20 mouse cellular contexts compared by ENCODE assay signal in the genomic region with DNA sequence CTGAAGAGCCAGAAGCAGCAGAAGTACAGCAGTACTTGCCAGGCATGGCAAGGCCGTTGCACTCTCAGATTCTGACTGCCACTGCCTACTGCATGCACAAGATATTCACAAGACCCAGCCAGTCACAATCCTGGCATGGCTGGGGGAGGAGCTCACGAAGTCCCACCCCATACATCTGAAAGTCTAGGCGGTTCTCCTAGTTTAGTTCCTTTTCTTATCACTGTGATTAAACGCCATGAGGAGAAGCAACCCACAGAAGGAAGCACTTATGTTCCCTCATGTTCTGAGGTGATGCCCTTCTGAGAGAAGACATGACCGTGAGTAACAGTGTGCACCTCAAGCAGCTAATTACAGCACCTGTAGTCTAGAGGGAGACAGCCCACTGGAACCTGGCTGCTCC. TPM values are rescaled to one million over a fixed set of nuclear protein-coding genes. Genes with fewer than 3 reads are reported as not detected.
A peak's percentile ranks its signal among the peaks of the same experiment; 100 is the strongest.
DNase-seq lines count a peak whose midpoint lies in the region; ATAC-seq and TF ChIP-seq lines count a peak whose summit lies in the region.
"Had no signal": no experiment of that assay in that cellular context is flagged by ENCODE, and none has a peak within 500 bp of the region (broad histone marks: within the 10 kb centered on the region; RNA-seq: fewer than 3 reads in every experiment).

No protein-coding gene starts in this region.

- H3K36me3 ChIP-seq in liver, embryonic 13.5 days, result no peaks in the 10 kb centered on the region
- no peaks in the 10 kb centered on the region for H3K36me3 ChIP-seq in forebrain, postnatal 0 days (ENCODE audit: insufficient read depth)
- H3K36me3 ChIP-seq in kidney, embryonic 16.5 days (ENCODE audit: insufficient read depth, low read length), result no peaks in the 10 kb centered on the region
- no peaks in the 10 kb centered on the region for H3K36me3 ChIP-seq in forebrain, embryonic 10.5 days (replicated peaks)
- H3K36me3 ChIP-seq: embryonic facial prominence, embryonic 13.5 days; hindbrain, embryonic 15.5 days; neural tube, embryonic 13.5 days had no signal

- no peak for TF ChIP-seq CTCF in forebrain, postnatal 0 days (IDR thresholded peaks at IDR 0.05; ENCODE audit: low read depth)

- H3K4me2 ChIP-seq in liver, embryonic 13.5 days, result peak overlapping the region; percentile 46
- H3K4me2 ChIP-seq in forebrain, postnatal 0 days (ENCODE audit: low read depth), result no peak overlapping the region
- H3K4me2 ChIP-seq in kidney, embryonic 16.5 days (replicated peaks; ENCODE audit: low read depth, low read length), result no peak overlapping the region
- H3K4me2 ChIP-seq: embryonic facial prominence, embryonic 13.5 days; hindbrain, embryonic 15.5 days; lung, embryonic 14.5 days; neural tube, embryonic 13.5 days had no signal

- peak; percentile 38 for DNase-seq in c-Kit-negative CD71-positive TER-119-positive erythroid progenitor cells, embryonic 14.5 days (ENCODE audit: low read depth, low spot score)
- peak; percentile 67 for DNase-seq in liver, embryonic 13.5 days
- no peak for DNase-seq in forebrain, postnatal 0 days
- no peak for DNase-seq in forebrain, embryonic 10.5 days (ENCODE audit: extremely low spot score, low spot score)
- DNase-seq: adrenal gland, adult 2 months; cerebellum, postnatal 10 days; gastrocnemius, adult 2 months; heart, postnatal 4 days; kidney, adult 11 months; kidney, postnatal 36 days; layer of hippocampus, adult 9-11 months; lung, embryonic 14.5 days; lung, postnatal 4 days; midbrain, embryonic 14.5 days had no signal

- no peak overlapping the region for H3K9ac ChIP-seq in liver, embryonic 13.5 days
- no peak overlapping the region for H3K9ac ChIP-seq in forebrain, postnatal 0 days
- no peak overlapping the region for H3K9ac ChIP-seq in kidney, embryonic 16.5 days (replicated peaks; ENCODE audit: low read length)
- H3K9ac ChIP-seq: embryonic facial prominence, embryonic 13.5 days; hindbrain, embryonic 15.5 days; lung, embryonic 14.5 days; neural tube, embryonic 13.5 days had no signal

- ATAC-seq in erythroid progenitor cell, adult 5-6 weeks (replicated peaks; ENCODE audit: low FRiP score, poor library complexity, severe bottlenecking), result peak; percentile 86
- ATAC-seq in liver, embryonic 13.5 days (ENCODE audit: low read depth), result peak; percentile 69
- peak; percentile 63 for ATAC-seq in megakaryocyte progenitor cell, adult 5-6 weeks (replicated peaks; ENCODE audit: poor library complexity)
- ATAC-seq in forebrain, postnatal 0 days, result no peak
- no peak for ATAC-seq in kidney, embryonic 16.5 days (ENCODE audit: low FRiP score, low TSS enrichment)

- H3K27ac ChIP-seq in liver, embryonic 13.5 days, result peak overlapping the region; percentile 88
- no peak overlapping the region for H3K27ac ChIP-seq in forebrain, postnatal 0 days (ENCODE audit: low read depth, low read length)
- H3K27ac ChIP-seq in kidney, embryonic 16.5 days (ENCODE audit: low read length), result no peak overlapping the region
- no peak overlapping the region for H3K27ac ChIP-seq in forebrain, embryonic 10.5 days
- H3K27ac ChIP-seq: embryonic facial prominence, embryonic 13.5 days; gastrocnemius, adult 2 months; hindbrain, embryonic 15.5 days; neural tube, embryonic 13.5 days had no signal

- no peaks in the 10 kb centered on the region for H3K27me3 ChIP-seq in liver, embryonic 13.5 days
- no peaks in the 10 kb centered on the region for H3K27me3 ChIP-seq in forebrain, postnatal 0 days (ENCODE audit: insufficient read depth, low read length)
- no peaks in the 10 kb centered on the region for H3K27me3 ChIP-seq in kidney, embryonic 16.5 days (ENCODE audit: insufficient read depth, low read length)
- no peaks in the 10 kb centered on the region for H3K27me3 ChIP-seq in forebrain, embryonic 10.5 days (ENCODE audit: poor library complexity, severe bottlenecking)
- H3K27me3 ChIP-seq: embryonic facial prominence, embryonic 13.5 days; hindbrain, embryonic 15.5 days; neural tube, embryonic 13.5 days had no signal

- peaks cover 77% of the 10 kb centered on the region for H3K4me1 ChIP-seq in liver, embryonic 13.5 days (replicated peaks)
- H3K4me1 ChIP-seq in forebrain, postnatal 0 days (ENCODE audit: insufficient read depth), result no peaks in the 10 kb centered on the region
- 0 out of 2 replicates have a peak, but pooled peaks cover 4% of the 10 kb centered on the region for H3K4me1 ChIP-seq in kidney, embryonic 16.5 days (ENCODE audit: insufficient read depth, low read length)
- H3K4me1 ChIP-seq in forebrain, embryonic 10.5 days, result no peaks in the 10 kb centered on the region
- H3K4me1 ChIP-seq: hindbrain, embryonic 15.5 days; neural tube, embryonic 13.5 days had no signal

- H3K9me3 ChIP-seq in liver, embryonic 13.5 days (replicated peaks), result no peaks in the 10 kb centered on the region
- no peaks in the 10 kb centered on the region for H3K9me3 ChIP-seq in forebrain, postnatal 0 days (ENCODE audit: low read length)
- no peaks in the 10 kb centered on the region for H3K9me3 ChIP-seq in kidney, embryonic 16.5 days (ENCODE audit: low read length)
- H3K9me3 ChIP-seq in forebrain, embryonic 10.5 days, result no peaks in the 10 kb centered on the region
- H3K9me3 ChIP-seq: embryonic facial prominence, embryonic 13.5 days; hindbrain, embryonic 15.5 days; neural tube, embryonic 13.5 days had no signal

- WGBS in liver, embryonic 13.5 days (ENCODE audit: insufficient replicate concordance), result 32% methylated on average over 5 of the region's 5 CpGs
- WGBS in forebrain, postnatal 0 days, result 90% methylated on average over 5 of the region's 5 CpGs
- WGBS in kidney, embryonic 16.5 days, result 85% methylated on average over 5 of the region's 5 CpGs
- 90% methylated on average over 5 of the region's 5 CpGs for WGBS in forebrain, embryonic 10.5 days

- H3K4me3 ChIP-seq in liver, embryonic 13.5 days (replicated peaks), result no peak overlapping the region
- no peak overlapping the region for H3K4me3 ChIP-seq in forebrain, postnatal 0 days (ENCODE audit: low read depth, low read length)
- no peak overlapping the region for H3K4me3 ChIP-seq in kidney, embryonic 16.5 days (ENCODE audit: low read length)
- H3K4me3 ChIP-seq in forebrain, embryonic 10.5 days, result no peak overlapping the region
- H3K4me3 ChIP-seq: embryonic facial prominence, embryonic 13.5 days; gastrocnemius, adult 2 months; hindbrain, embryonic 15.5 days; neural tube, embryonic 13.5 days had no signal

RNA-seq across cellular contexts. Expression of a gene that starts 12.4 kb away (rescaled TPM):
- total RNA-seq in erythroid progenitor cell, adult 5-6 weeks (2015; ENCODE audit: low replicate concordance), result 41.1 and 44.3 TPM in 2 replicates
- total RNA-seq in erythroid progenitor cell, adult 5-6 weeks (2017; ENCODE audit: low replicate concordance), result 36.5 and 41.7 TPM in 2 replicates
- polyA plus RNA-seq in liver, embryonic 13.5 days (2015; fragmentation: Nextera tagmentation; extraction: Ambion mirVana), result 12.9 and 13.0 TPM in 2 replicates
- total RNA-seq in megakaryocyte progenitor cell, adult 5-6 weeks (2015), result 49.9 and 53.3 TPM in 2 replicates
- 57.9 and 60.2 TPM in 2 replicates for total RNA-seq in megakaryocyte progenitor cell, adult 5-6 weeks (2017)
- 53.1 and 71.5 TPM in 2 replicates for total RNA-seq in forebrain, postnatal 0 days (2014; rRNA removed)
- 18.7 and 20.1 TPM in 2 replicates for polyA plus RNA-seq in forebrain, postnatal 0 days (2015; fragmentation: Nextera tagmentation; extraction: Ambion mirVana)
- polyA plus RNA-seq in kidney, embryonic 16.5 days (2015; fragmentation: Nextera tagmentation; extraction: Ambion mirVana), result 8.1 and 9.5 TPM in 2 replicates
- 9.7 and 10.0 TPM in 2 replicates for polyA plus RNA-seq in forebrain, embryonic 10.5 days (2016; fragmentation: Nextera tagmentation; extraction: Ambion mirVana)

Comparison
In these comparisons a context has a peak if more than half of its experiments do, and no peak if none do; other contexts are left out.
1. DNase-seq: peak in c-Kit-negative CD71-positive TER-119-positive erythroid progenitor cells, embryonic 14.5 days (single experiment) and liver, embryonic 13.5 days (single experiment); none in forebrain, postnatal 0 days (single experiment) and forebrain, embryonic 10.5 days (single experiment).
2. ATAC-seq: peak in erythroid progenitor cell, adult 5-6 weeks (single experiment), liver, embryonic 13.5 days (single experiment) and megakaryocyte progenitor cell, adult 5-6 weeks (single experiment); none in forebrain, postnatal 0 days (single experiment) and kidney, embryonic 16.5 days (single experiment).